Mouse (Mus musculus): Measurements from ENCODE around the gene Slc6a6. TPM values are rescaled to one million over a fixed set of nuclear protein-coding genes. Genes with fewer than 3 reads are reported as not detected.
A peak's percentile ranks its signal among the peaks of the same experiment; 100 is the strongest.

Slc6a6 gene
- polyA plus RNA-seq, 1 experiment from 2014 or later = 107 TPM

DNA sequence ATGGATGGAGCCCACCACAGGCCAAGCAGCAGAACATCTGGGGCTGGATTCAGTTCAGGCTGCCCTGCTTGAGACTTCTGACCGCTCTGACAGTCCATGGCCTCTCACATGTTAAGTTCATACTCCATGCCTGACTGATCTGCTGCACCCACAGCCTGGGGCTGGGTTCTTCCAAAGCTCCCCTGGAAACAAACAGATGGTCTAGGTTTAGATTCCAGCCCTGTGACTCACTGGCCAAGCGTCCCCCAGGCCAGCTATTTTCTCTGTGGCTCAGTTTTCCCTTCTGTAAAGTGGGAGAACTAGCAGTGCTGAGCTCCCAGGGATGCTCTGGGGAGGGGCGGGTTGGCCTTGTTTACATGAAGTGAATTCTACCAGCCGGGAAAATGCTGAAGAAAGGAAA lies 2.0 kb upstream of the Slc6a6 start:
- Histone ChIP-seq H3K27me3 (replicated peaks; ENCODE audit: control insufficient read depth, insufficient read depth, low read length) (no peaks in the 10 kb centered on the region), H3K4me1 (replicated peaks; ENCODE audit: control insufficient read depth, insufficient read depth, low read length) (peaks cover 28% of the 10 kb centered on the region), H3K36me3 (ENCODE audit: control insufficient read depth, insufficient read depth) (no peaks in the 10 kb centered on the region), H3K9ac (replicated peaks; ENCODE audit: low read depth, low read length) (no peak overlapping the region), H3K27ac (ENCODE audit: low read length) (no peak overlapping the region), H3K9me3 (ENCODE audit: control insufficient read depth, low read length) (no peaks in the 10 kb centered on the region), H3K4me2 (ENCODE audit: low read length) (no peak overlapping the region), H3K4me3 (replicated peaks; ENCODE audit: low read length) (no peak overlapping the region)
- ATAC-seq = no peak
- WGBS = 87% methylated on average over 4 of the region's 4 CpGs

DNA sequence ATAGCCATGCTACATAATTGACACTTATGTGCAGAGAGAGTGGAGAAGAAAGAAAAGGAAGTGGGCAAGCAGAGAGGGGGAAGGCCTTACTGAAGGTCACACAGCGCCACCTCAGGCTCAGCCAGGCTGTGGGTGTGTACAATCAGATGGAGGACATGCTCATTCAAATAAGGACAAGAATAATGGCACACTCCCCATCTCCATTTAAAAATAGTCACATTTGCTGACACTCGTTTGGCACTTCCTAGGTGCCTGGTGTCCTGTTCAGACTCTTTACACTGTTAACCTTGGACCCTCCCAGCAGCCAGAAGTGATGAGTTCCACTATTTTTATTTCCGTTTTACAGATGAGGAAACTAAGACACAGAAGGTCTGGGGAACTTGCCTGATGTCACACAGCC lies 732 bp upstream of the Slc6a6 start:
- H3K36me3 ChIP-seq (ENCODE audit: control insufficient read depth, insufficient read depth) = no peaks in the 10 kb centered on the region
- no peaks in the 10 kb centered on the region for H3K27me3 ChIP-seq (replicated peaks; ENCODE audit: control insufficient read depth, insufficient read depth, low read length)
- WGBS = 54% methylated on average over 3 of the region's 3 CpGs
- no peak for ATAC-seq
- H3K4me2 ChIP-seq (ENCODE audit: low read length) = peak overlapping the region; percentile 89
- H3K9ac ChIP-seq (replicated peaks; ENCODE audit: low read depth, low read length) = no peak overlapping the region; the same call in 1 of the 2 replicates
- H3K9me3 ChIP-seq (ENCODE audit: control insufficient read depth, low read length) = no peaks in the 10 kb centered on the region
- H3K27ac ChIP-seq (ENCODE audit: low read length) = peak overlapping the region; percentile 97
- peaks cover 36% of the 10 kb centered on the region for H3K4me1 ChIP-seq (replicated peaks; ENCODE audit: control insufficient read depth, insufficient read depth, low read length)
- H3K4me3 ChIP-seq (replicated peaks; ENCODE audit: low read length) = no peak overlapping the region

DNA sequence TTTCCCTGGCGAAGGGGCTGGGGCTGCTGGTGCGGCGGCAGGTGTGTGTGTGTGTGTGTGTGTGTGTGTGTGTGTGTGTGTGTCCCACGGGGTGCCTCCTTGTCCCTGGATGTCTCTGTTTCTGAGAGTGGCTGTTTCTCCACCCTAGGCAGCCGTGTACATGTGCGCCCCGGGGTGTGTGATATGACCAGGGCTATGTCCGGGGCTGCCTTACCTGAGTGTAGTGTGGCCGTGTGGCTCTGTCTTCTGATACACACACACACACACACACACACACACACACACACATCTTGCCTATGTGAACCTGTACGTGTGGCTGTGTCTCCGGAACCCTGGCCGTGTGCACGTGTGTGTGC lies 599 bp downstream of the Slc6a6 start:
- no peaks in the 10 kb centered on the region for H3K27me3 ChIP-seq (replicated peaks; ENCODE audit: control insufficient read depth, insufficient read depth, low read length)
- peak; percentile 44 for ATAC-seq
- under 1% methylated on average over 13 of the region's 13 CpGs for WGBS
- peak overlapping the region; percentile 93 for H3K4me3 ChIP-seq (replicated peaks; ENCODE audit: low read length)
- peak overlapping the region; percentile 97 for H3K9ac ChIP-seq (replicated peaks; ENCODE audit: low read depth, low read length)
- H3K4me1 ChIP-seq (replicated peaks; ENCODE audit: control insufficient read depth, insufficient read depth, low read length) = peaks cover 38% of the 10 kb centered on the region
- peak overlapping the region; percentile 97 for H3K27ac ChIP-seq (ENCODE audit: low read length)
- no peaks in the 10 kb centered on the region for H3K36me3 ChIP-seq (ENCODE audit: control insufficient read depth, insufficient read depth)
- peak overlapping the region; percentile 89 for H3K4me2 ChIP-seq (ENCODE audit: low read length)
- H3K9me3 ChIP-seq (ENCODE audit: control insufficient read depth, low read length) = no peaks in the 10 kb centered on the region

DNA sequence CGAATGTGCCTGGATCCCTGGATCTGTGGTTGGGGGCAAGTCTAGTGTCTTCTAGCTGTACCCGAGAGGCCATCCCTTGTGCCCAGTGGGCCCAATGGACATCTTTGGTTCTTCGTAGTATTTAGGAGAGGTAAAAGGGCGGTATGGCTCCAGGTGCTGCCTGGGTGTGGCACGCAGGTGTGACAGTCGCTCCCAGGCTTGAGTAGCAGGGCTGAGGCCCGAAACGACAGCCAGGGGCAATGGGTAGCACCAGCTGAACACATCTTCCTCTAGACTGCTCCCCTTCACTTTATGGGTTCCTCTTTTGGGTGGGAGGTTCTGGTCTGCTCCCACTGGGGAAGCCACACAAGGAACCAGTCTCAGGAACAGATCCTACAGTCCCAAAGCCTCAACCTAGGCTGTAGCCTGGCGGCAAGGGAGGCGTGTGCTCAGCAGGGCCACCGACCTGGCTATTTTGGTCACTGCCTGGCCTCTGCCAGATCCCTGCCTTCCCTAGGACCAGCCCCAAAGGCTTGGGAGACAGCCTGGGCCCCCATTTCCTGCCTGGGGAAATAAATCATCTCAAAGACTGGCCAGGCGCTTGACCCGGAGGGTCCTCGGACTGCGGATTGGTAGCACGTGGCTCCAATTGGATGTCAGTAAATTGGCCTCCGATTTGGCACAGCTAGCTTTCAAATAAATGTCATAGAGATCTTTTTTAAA lies 1.1 kb downstream of the Slc6a6 start:
- ATAC-seq = 0 out of 2 replicates have a peak, but pooled peaks have one; percentile 0
- no peaks in the 10 kb centered on the region for H3K27me3 ChIP-seq (replicated peaks; ENCODE audit: control insufficient read depth, insufficient read depth, low read length)
- peak overlapping the region; percentile 93 for H3K4me3 ChIP-seq (replicated peaks; ENCODE audit: low read length)
- peak overlapping the region; percentile 89 for H3K4me2 ChIP-seq (ENCODE audit: low read length)
- peak overlapping the region; percentile 97 for H3K27ac ChIP-seq (ENCODE audit: low read length)
- WGBS = 28% methylated on average over 17 of the region's 17 CpGs
- no peaks in the 10 kb centered on the region for H3K36me3 ChIP-seq (ENCODE audit: control insufficient read depth, insufficient read depth)
- H3K4me1 ChIP-seq (replicated peaks; ENCODE audit: control insufficient read depth, insufficient read depth, low read length) = peaks cover 42% of the 10 kb centered on the region
- peak overlapping the region; percentile 97 for H3K9ac ChIP-seq (replicated peaks; ENCODE audit: low read depth, low read length)
- no peaks in the 10 kb centered on the region for H3K9me3 ChIP-seq (ENCODE audit: control insufficient read depth, low read length)

DNA sequence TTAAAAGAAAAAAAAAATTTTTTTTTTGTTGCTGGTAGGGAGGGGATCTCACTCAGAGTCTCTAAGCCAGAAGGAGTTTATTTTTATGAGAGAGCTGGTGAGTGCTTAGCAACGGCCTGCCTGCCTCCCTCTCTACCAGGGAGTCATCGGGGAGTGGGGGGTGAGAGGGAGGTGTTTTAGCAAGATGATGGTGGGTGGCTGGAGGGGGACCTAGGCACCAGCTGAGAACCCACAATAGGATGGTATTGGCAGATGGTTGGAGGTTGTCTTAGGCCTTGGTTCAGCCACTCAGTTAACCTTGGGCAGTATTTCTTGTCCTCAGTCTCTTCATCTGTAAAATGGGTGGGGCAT lies 1.7 kb downstream of the Slc6a6 start:
- Histone ChIP-seq H3K9me3 (ENCODE audit: control insufficient read depth, low read length) (no peaks in the 10 kb centered on the region), H3K4me1 (replicated peaks; ENCODE audit: control insufficient read depth, insufficient read depth, low read length) (peaks cover 42% of the 10 kb centered on the region), H3K27me3 (replicated peaks; ENCODE audit: control insufficient read depth, insufficient read depth, low read length) (no peaks in the 10 kb centered on the region), H3K27ac (ENCODE audit: low read length) (peak overlapping the region; percentile 97; the same call in 1 of the 2 replicates), H3K36me3 (ENCODE audit: control insufficient read depth, insufficient read depth) (no peaks in the 10 kb centered on the region), H3K4me2 (ENCODE audit: low read length) (peak overlapping the region; percentile 89), H3K9ac (replicated peaks; ENCODE audit: low read depth, low read length) (peak overlapping the region; percentile 97), H3K4me3 (replicated peaks; ENCODE audit: low read length) (peak overlapping the region; percentile 93)
- 26% methylated on average over 2 of the region's 2 CpGs for WGBS
- no peak for ATAC-seq

DNA sequence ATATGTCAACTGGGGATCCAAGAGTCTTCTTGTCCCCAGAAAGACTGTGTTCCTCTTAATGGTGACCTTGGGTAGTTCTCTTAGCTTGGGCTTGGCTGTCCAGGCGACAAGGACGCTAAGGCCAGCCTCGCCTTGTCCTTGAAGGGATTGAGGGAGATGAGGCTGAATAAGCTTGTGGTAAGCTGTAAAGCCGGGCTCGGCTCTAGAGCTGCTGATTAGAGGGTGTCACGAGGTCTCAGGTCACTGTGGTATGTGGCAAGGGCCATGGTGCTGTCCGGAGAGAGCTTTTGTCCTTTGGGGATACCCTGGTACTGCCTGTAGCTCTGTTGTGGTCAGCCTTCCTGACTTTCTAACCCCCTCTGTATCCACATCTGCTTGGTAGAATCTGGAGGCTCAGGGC lies 2.0 kb downstream of the Slc6a6 start:
- Histone ChIP-seq H3K4me2 (ENCODE audit: low read length) (peak overlapping the region; percentile 89), H3K27ac (ENCODE audit: low read length) (peak overlapping the region; percentile 8; the same call in 1 of the 2 replicates), H3K4me1 (replicated peaks; ENCODE audit: control insufficient read depth, insufficient read depth, low read length) (peaks cover 42% of the 10 kb centered on the region), H3K4me3 (replicated peaks; ENCODE audit: low read length) (peak overlapping the region; percentile 93), H3K9me3 (ENCODE audit: control insufficient read depth, low read length) (no peaks in the 10 kb centered on the region), H3K9ac (replicated peaks; ENCODE audit: low read depth, low read length) (no peak overlapping the region), H3K36me3 (ENCODE audit: control insufficient read depth, insufficient read depth) (no peaks in the 10 kb centered on the region), H3K27me3 (replicated peaks; ENCODE audit: control insufficient read depth, insufficient read depth, low read length) (no peaks in the 10 kb centered on the region)
- no peak for ATAC-seq
- 84% methylated on average over 7 of the region's 7 CpGs for WGBS

DNA sequence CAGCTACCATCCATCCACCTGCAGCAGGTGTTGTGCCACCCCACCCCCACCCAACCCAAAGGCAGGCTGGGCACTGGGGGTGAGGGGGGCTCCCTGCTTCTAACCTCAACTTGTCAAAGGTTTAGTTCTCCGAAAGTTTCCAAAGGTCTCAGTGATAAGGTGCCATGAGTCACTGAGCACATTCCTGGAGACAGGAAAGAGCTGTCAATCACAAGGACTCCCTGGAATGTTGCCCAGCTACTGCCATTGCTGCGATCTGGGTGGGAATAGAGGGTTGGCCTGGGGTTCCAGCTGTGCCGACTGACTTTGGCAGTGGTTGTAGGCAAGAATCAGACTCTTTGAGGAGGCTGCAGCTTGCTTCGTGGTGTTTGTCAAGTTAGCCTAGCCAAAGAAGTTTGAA lies 2.7 kb downstream of the Slc6a6 start:
- Histone ChIP-seq H3K36me3 (ENCODE audit: control insufficient read depth, insufficient read depth) (no peaks in the 10 kb centered on the region), H3K4me3 (replicated peaks; ENCODE audit: low read length) (0 out of 2 replicates have a peak overlapping the region, but pooled peaks have one; percentile 10), H3K9me3 (ENCODE audit: control insufficient read depth, low read length) (no peaks in the 10 kb centered on the region), H3K9ac (replicated peaks; ENCODE audit: low read depth, low read length) (no peak overlapping the region), H3K4me1 (replicated peaks; ENCODE audit: control insufficient read depth, insufficient read depth, low read length) (peaks cover 42% of the 10 kb centered on the region), H3K27me3 (replicated peaks; ENCODE audit: control insufficient read depth, insufficient read depth, low read length) (no peaks in the 10 kb centered on the region), H3K27ac (ENCODE audit: low read length) (no peak overlapping the region), H3K4me2 (ENCODE audit: low read length) (peak overlapping the region; percentile 89)
- 30% methylated on average over 4 of the region's 4 CpGs for WGBS
- no peak for ATAC-seq

DNA sequence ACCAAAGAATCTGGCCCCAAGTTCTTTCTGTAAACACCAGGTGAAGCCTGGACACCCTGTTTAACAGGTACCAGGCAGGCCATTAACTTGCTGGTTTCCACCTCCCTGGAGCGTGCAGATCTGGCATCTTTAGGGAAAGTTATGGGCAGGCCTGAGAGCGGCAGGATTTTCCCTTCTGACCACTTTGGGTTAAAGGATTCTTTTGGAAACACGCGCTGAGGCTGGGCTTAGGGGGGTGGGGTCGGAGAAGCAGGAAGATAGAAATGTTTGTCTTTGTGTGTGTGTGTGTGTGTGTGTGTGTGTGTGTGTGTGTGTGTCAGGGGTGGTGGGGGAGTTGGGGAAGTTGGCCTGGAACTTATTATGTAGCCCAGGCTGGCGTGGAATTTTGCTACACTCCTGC lies 4.2 kb downstream of the Slc6a6 start:
- Histone ChIP-seq H3K9ac (replicated peaks; ENCODE audit: low read depth, low read length) (no peak overlapping the region), H3K4me2 (ENCODE audit: low read length) (no peak overlapping the region), H3K27ac (ENCODE audit: low read length) (no peak overlapping the region), H3K4me1 (replicated peaks; ENCODE audit: control insufficient read depth, insufficient read depth, low read length) (peaks cover 42% of the 10 kb centered on the region), H3K36me3 (ENCODE audit: control insufficient read depth, insufficient read depth) (no peaks in the 10 kb centered on the region; the same call in 1 of the 2 replicates), H3K4me3 (replicated peaks; ENCODE audit: low read length) (no peak overlapping the region), H3K9me3 (ENCODE audit: control insufficient read depth, low read length) (no peaks in the 10 kb centered on the region), H3K27me3 (replicated peaks; ENCODE audit: control insufficient read depth, insufficient read depth, low read length) (no peaks in the 10 kb centered on the region)
- WGBS = 80% methylated on average over 6 of the region's 6 CpGs
- ATAC-seq = no peak

DNA sequence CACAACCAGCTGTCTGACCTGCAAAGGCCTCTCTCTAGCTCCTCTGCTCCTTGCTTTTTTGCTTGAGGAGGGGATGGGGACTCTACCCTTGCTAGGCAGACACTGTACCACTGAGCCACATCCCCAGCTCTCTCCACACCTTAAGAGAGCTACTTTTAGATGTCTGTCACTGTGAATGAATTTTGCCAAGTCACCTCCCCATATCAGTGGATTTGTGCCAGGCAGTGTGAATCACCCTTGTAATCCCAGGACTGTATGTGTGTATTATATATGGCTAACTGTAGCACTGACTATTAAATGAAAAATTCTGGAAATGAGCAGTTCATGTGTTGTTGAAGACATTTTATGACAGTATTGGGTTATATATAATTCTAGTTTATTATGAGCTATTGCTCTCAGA lies 5.4 kb downstream of the Slc6a6 start:
- H3K27me3 ChIP-seq (replicated peaks; ENCODE audit: control insufficient read depth, insufficient read depth, low read length) = no peaks in the 10 kb centered on the region
- peaks cover 46% of the 10 kb centered on the region for H3K4me1 ChIP-seq (replicated peaks; ENCODE audit: control insufficient read depth, insufficient read depth, low read length)
- H3K9ac ChIP-seq (replicated peaks; ENCODE audit: low read depth, low read length) = no peak overlapping the region
- H3K36me3 ChIP-seq (ENCODE audit: control insufficient read depth, insufficient read depth) = no peaks in the 10 kb centered on the region; the same call in 1 of the 2 replicates
- no peak overlapping the region for H3K4me3 ChIP-seq (replicated peaks; ENCODE audit: low read length)
- no peak for ATAC-seq
- H3K9me3 ChIP-seq (ENCODE audit: control insufficient read depth, low read length) = no peaks in the 10 kb centered on the region
- H3K27ac ChIP-seq (ENCODE audit: low read length) = no peak overlapping the region
- no peak overlapping the region for H3K4me2 ChIP-seq (ENCODE audit: low read length)

DNA sequence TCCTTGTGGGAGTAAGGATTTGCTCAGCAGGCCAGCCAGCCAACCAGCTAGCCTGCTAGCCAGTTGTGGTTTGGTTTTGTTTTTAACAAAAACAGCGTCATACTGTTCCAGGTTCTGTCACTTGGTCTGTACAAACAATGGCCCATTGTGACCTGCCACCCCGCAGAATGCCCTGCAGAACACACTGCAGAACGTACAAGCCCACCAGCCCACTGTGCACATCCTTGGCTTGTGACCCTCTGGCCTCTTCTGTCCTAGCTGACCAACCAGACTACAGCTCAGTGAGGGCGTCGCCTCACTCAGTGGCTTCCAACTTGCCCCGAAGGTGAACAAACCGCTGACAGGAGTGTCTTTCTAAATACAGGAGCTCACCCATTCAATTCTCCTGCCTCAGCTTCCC lies 6.4 kb downstream of the Slc6a6 start:
- ATAC-seq = no peak
- Histone ChIP-seq H3K27ac (ENCODE audit: low read length) (no peak overlapping the region), H3K27me3 (replicated peaks; ENCODE audit: control insufficient read depth, insufficient read depth, low read length) (no peaks in the 10 kb centered on the region), H3K4me2 (ENCODE audit: low read length) (no peak overlapping the region), H3K4me3 (replicated peaks; ENCODE audit: low read length) (no peak overlapping the region), H3K9ac (replicated peaks; ENCODE audit: low read depth, low read length) (no peak overlapping the region), H3K9me3 (ENCODE audit: control insufficient read depth, low read length) (no peaks in the 10 kb centered on the region), H3K4me1 (replicated peaks; ENCODE audit: control insufficient read depth, insufficient read depth, low read length) (peaks cover 49% of the 10 kb centered on the region), H3K36me3 (ENCODE audit: control insufficient read depth, insufficient read depth) (no peaks in the 10 kb centered on the region; the same call in 1 of the 2 replicates)
- 57% methylated on average over 7 of the region's 7 CpGs for WGBS

All from forebrain, embryonic 16.5 days (tissue).